Mouse (Mus musculus) midbrain, embryonic 11.5 days (tissue): Measurements from ENCODE around the gene Snx1. TPM values are rescaled to one million over a fixed set of nuclear protein-coding genes. Genes with fewer than 3 reads are reported as not detected.

Experiments used
- ATAC-seq: fragments of 200-750 bp; cut with Nextera tagmentation; 2 replicates; pipeline ENCODE4 v1.8.0; 2017; ENCODE audit warnings: moderate TSS enrichment, moderate library complexity; ENCODE audit not compliant: low FRiP score
- DNase-seq: peaks from one replicate; pipeline ENCODE4 v3.0.0; 2015; ENCODE audit warnings: low spot score; ENCODE audit errors: missing footprints
- H3K27ac ChIP-seq: fragments of 300-500 bp; sonication (generic); 2 replicates; pipeline ENCODE4 v1.5.1; 2014; ENCODE audit warnings: low read depth, low read length
- H3K27me3 ChIP-seq: fragments of 300-500 bp; sonication (generic); 2 replicates; pipeline ENCODE4 v1.6.1; 2014; ENCODE audit warnings: mild to moderate bottlenecking, low read length, moderate library complexity, mixed read lengths; ENCODE audit not compliant: control insufficient read depth, insufficient read depth
- H3K36me3 ChIP-seq: fragments of 300-500 bp; sonication (generic); 2 replicates; pipeline ENCODE4 v1.6.1; 2014; ENCODE audit warnings: mild to moderate bottlenecking, low read length, moderate library complexity, mixed read lengths; ENCODE audit not compliant: control insufficient read depth, insufficient read depth
- H3K4me1 ChIP-seq: fragments of 300-500 bp; sonication (generic); 2 replicates; pipeline ENCODE4 v1.6.1; 2014; ENCODE audit warnings: low read length; ENCODE audit not compliant: control insufficient read depth, insufficient read depth
- H3K4me2 ChIP-seq: fragments of 300-500 bp; sonication (generic); 2 replicates; pipeline ENCODE4 v1.6.1; 2014; ENCODE audit warnings: mild to moderate bottlenecking, moderate library complexity
- H3K4me3 ChIP-seq: fragments of 300-500 bp; sonication (generic); 2 replicates; pipeline ENCODE4 v1.5.1; 2014; ENCODE audit warnings: low read depth, low read length
- H3K9ac ChIP-seq: fragments of 300-500 bp; sonication (generic); 2 replicates; pipeline ENCODE4 v1.6.1; 2014; ENCODE audit warnings: low read length
- H3K9me3 ChIP-seq: fragments of 300-500 bp; sonication (generic); 2 replicates; pipeline ENCODE4 v1.6.1; 2016; ENCODE audit warnings: low read length; ENCODE audit not compliant: control insufficient read depth
- WGBS: fragments of 180-500 bp; shearing (Covaris S2); extraction: QIAGEN DNeasy Blood & Tissue Kit; methylation state at CpG from one replicate; pipeline ENCODE4 v1.1.7; 2014; 5-methylcytosine and 5-hydroxymethylcytosine counted together
- polyA plus RNA-seq: library from polyadenylated mRNA; unstranded; fragments of >200 nt; fragmentation: Nextera tagmentation; extraction: Ambion mirVana; gene quantifications from 2 replicates; pipeline ENCODE4 v1.2.1, GENCODE M21; 2014

Snx1 gene
- polyA plus RNA-seq, 1 experiment from 2014 or later: 147 TPM

DNA sequence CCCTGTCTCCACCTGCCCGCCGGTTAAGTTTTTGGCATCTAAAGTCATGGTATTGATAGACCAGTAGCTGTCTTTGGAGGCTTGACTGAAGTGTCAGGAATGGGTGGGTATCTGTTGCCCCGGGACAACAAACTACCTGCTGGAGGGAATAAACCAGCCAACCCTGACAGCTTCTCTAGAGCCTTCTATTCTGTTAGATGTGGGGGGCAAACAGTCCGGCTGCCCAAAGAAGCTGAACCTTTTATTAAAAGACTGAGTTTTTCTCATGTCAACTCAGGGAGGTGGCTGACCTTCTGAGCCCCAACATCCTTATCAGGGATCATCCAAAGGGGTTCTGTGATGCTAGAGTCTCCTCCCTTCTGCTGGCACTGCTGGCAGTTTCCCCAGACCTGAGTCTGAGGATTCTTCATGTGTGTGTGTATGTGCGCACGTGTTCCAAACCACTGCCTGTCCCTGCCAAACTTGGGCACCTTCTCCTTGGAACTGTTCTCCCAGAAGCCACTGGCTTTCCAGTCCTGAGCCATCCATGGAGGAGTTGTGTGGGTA is 32.6 kb upstream of the Snx1 start:
- Histone ChIP-seq H3K27me3 (peaks cover 7% of the 10 kb centered on the region), H3K4me3 (no peak overlapping the region), H3K4me2 (no peak overlapping the region), H3K9ac (no peak overlapping the region), H3K9me3 (no peaks in the 10 kb centered on the region), H3K4me1 (no peaks in the 10 kb centered on the region), H3K36me3 (no peaks in the 10 kb centered on the region), H3K27ac (no peak overlapping the region)
- ATAC-seq (no peak), DNase-seq (peak; percentile 70)
- 87% methylated on average over 6 of the region's 6 CpGs for WGBS

GRCm38 (mm10) chr9:66157958-66158830 is 31.8 kb upstream of the Snx1 start, which contains the start of gene Dapk2:
Gene Dapk2, plus strand, starts transcription at chr9:66158223.
- DNase-seq (peak; percentile 97), ATAC-seq (peak; percentile 84)
- H3K36me3 ChIP-seq: no peaks in the 10 kb centered on the region
- H3K4me1 ChIP-seq: no peaks in the 10 kb centered on the region
- 2% methylated on average over 58 of the region's 58 CpGs for WGBS
- H3K27me3 ChIP-seq: peaks cover 7% of the 10 kb centered on the region
- no peaks in the 10 kb centered on the region for H3K9me3 ChIP-seq
- H3K9ac ChIP-seq: peak within 1 kb of the TSS; percentile 54
- peak within 1 kb of the TSS; percentile 52 for H3K4me2 ChIP-seq
- no peak within 1 kb of the TSS for H3K27ac ChIP-seq
- H3K4me3 ChIP-seq: peak within 1 kb of the TSS; percentile 35

DNA sequence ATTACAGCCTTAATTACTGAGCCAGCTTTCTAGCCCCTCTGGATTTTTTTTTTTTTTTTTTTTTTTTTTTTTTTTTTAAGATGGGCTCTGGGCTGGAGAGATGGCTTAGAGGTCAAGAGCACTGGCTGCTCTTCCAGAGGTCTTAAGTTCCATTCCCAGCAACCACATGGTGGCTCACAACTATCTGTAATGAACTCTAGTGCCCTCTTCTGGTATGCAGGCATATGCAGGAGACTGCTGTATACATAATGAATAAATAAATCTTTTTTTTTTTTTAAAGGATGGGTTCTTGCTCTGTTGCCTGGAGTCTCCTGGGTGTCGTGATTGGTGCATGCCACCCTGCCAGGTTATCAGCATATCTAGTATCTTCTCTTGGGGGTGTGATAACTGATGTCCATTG is 29.1 kb upstream of the Snx1 start:
- no peaks in the 10 kb centered on the region for H3K9me3 ChIP-seq
- H3K4me1 ChIP-seq: no peaks in the 10 kb centered on the region
- H3K9ac ChIP-seq: no peak overlapping the region
- WGBS: 77% methylated on average over 1 of the region's 1 CpGs
- H3K27me3 ChIP-seq: peaks cover 7% of the 10 kb centered on the region
- H3K4me2 ChIP-seq: no peak overlapping the region
- no peak overlapping the region for H3K27ac ChIP-seq
- H3K36me3 ChIP-seq: no peaks in the 10 kb centered on the region
- H3K4me3 ChIP-seq: no peak overlapping the region
- ATAC-seq: no peak
- no peak for DNase-seq

DNA sequence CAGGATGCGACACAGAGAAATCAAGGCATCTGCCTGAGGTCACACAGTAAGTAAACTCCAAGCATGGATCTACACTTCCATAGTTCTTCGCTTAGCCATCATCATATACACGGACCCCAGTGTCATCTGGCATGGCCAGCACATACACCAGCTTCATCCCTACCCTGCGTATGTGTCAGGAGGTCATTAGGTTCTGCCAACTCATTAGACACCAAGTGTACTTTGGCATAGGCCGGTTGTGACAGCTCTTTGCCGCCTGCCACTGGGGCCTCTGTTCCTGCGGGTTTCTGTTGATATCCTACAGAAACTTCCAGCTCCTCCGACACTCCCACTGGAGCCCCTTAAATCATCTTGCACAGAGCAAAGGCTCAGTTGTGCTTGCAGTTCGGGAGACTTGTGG is 27.6 kb upstream of the Snx1 start:
- Histone ChIP-seq H3K27ac (no peak overlapping the region), H3K4me1 (no peaks in the 10 kb centered on the region), H3K4me3 (no peak overlapping the region), H3K9ac (no peak overlapping the region), H3K27me3 (peaks cover 7% of the 10 kb centered on the region), H3K4me2 (no peak overlapping the region), H3K9me3 (no peaks in the 10 kb centered on the region), H3K36me3 (no peaks in the 10 kb centered on the region)
- 95% methylated on average over 9 of the region's 9 CpGs for WGBS
- no peak for ATAC-seq
- no peak for DNase-seq

DNA sequence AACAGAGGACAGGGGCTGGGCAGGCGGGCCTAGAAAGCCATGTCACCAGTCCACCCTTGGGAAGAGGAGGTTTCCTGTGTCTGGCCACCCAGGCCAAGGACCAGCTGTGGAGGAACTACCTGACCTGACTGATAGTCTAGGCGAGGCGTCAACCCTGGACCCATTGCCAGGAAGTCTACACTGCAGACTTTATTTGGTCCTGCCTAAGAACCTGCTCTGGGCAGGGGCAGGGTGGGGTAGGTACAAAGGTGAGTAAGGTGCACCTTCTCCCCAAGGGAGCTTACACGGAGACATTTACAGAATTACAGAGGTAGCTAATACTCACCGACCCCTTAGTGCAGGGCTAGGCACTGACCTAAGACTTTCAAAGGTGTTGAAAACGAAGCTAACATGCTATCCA is 27.2 kb upstream of the Snx1 start:
- Histone ChIP-seq H3K27ac (no peak overlapping the region), H3K4me1 (no peaks in the 10 kb centered on the region), H3K4me2 (no peak overlapping the region), H3K36me3 (no peaks in the 10 kb centered on the region), H3K9ac (no peak overlapping the region), H3K4me3 (no peak overlapping the region), H3K27me3 (peaks cover 5% of the 10 kb centered on the region), H3K9me3 (no peaks in the 10 kb centered on the region)
- no peak for ATAC-seq
- 86% methylated on average over 6 of the region's 6 CpGs for WGBS
- no peak for DNase-seq

GRCm38 (mm10) chr9:66152011-66152410 is 25.6 kb upstream of the Snx1 start:
- Histone ChIP-seq H3K4me1 (no peaks in the 10 kb centered on the region), H3K9me3 (no peaks in the 10 kb centered on the region), H3K27me3 (no peaks in the 10 kb centered on the region), H3K36me3 (no peaks in the 10 kb centered on the region), H3K9ac (no peak overlapping the region), H3K27ac (no peak overlapping the region), H3K4me3 (no peak overlapping the region), H3K4me2 (no peak overlapping the region)
- WGBS: 68% methylated on average over 9 of the region's 9 CpGs
- no peak for ATAC-seq
- peak; percentile 31 for DNase-seq

DNA sequence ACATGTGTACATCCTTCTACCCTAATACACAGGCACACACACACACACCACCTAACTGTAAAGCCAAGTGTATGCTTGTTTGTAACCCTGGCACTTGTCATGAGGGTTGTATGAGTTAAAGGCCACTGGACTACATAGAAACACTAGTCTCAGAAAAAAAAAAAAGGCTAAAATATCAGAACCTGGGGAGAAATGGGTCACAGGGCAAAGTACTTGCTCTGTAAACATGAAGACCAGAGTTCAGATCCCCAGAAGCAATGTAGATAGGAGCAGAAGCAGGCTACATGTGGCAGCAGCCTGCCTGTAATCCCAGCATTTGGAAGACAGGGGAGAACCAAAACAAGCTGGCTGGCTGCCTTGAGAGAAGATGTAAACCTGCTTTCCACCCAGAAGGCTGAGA is 19.8 kb upstream of the Snx1 start:
- Histone ChIP-seq H3K9ac (no peak overlapping the region), H3K4me1 (no peaks in the 10 kb centered on the region), H3K36me3 (no peaks in the 10 kb centered on the region), H3K27ac (no peak overlapping the region), H3K4me3 (no peak overlapping the region), H3K4me2 (no peak overlapping the region), H3K9me3 (no peaks in the 10 kb centered on the region), H3K27me3 (no peaks in the 10 kb centered on the region)
- DNase-seq: no peak
- ATAC-seq: no peak

- DNase-seq: peak; percentile 97
- H3K9me3 ChIP-seq: no peaks in the 10 kb centered on the region
- H3K36me3 ChIP-seq: peaks cover 11% of the 10 kb centered on the region; the same call in 1 of the 2 replicates
- H3K4me1 ChIP-seq: no peaks in the 10 kb centered on the region
- WGBS: 7% methylated on average over 6 of the region's 6 CpGs
- H3K9ac ChIP-seq: no peak overlapping the region
- H3K27ac ChIP-seq: no peak overlapping the region
- no peaks in the 10 kb centered on the region for H3K27me3 ChIP-seq
- ATAC-seq: no peak
- no peak overlapping the region for H3K4me2 ChIP-seq
- H3K4me3 ChIP-seq: no peak overlapping the region
Measured at GRCm38 (mm10) chr9:66144248-66144647, 17.9 kb upstream of the Snx1 start.

GRCm38 (mm10) chr9:66142265-66142664 is 15.9 kb upstream of the Snx1 start:
- Histone ChIP-seq H3K4me3 (no peak overlapping the region), H3K27ac (no peak overlapping the region), H3K36me3 (peaks cover 11% of the 10 kb centered on the region; the same call in 1 of the 2 replicates), H3K4me1 (no peaks in the 10 kb centered on the region), H3K9me3 (no peaks in the 10 kb centered on the region), H3K4me2 (no peak overlapping the region), H3K9ac (no peak overlapping the region), H3K27me3 (no peaks in the 10 kb centered on the region)
- WGBS: 80% methylated on average over 1 of the region's 1 CpGs
- DNase-seq: no peak
- ATAC-seq: no peak
